Mouse (Mus musculus): ENCODE measurements around the gene Pxn. TPM values are rescaled to one million over a fixed set of nuclear protein-coding genes. Genes with fewer than 3 reads are reported as not detected.

Pxn gene
- 10 to 100 TPM; 34.1 to 42.2 TPM for total RNA-seq (2021)
- long read RNA-seq, experiment 1, transcript Pxn-202 (12 exons, 2,667 nt), result minor isoform, 14 of 73 reads
- long read RNA-seq, experiment 1, transcript Pxn-201 (11 exons, 3,706 nt), result major isoform, 48 of 73 reads
- long read RNA-seq, experiment 1, partial matches to known transcripts, result 5 of 73 reads
- long read RNA-seq, experiment 1, other reads (novel, unspliced or antisense), result 6 of 73 reads
- long read RNA-seq, experiment 2, transcript Pxn-201 (11 exons, 3,706 nt), result major isoform, 7 of 34 reads
- long read RNA-seq, experiment 2, transcript Pxn-202 (12 exons, 2,667 nt), result minor isoform, 5 of 34 reads
- long read RNA-seq, experiment 2, partial matches to known transcripts, result 21 of 34 reads
- long read RNA-seq, experiment 2, other reads (novel, unspliced or antisense), result 0 of 34 reads

- peak; percentile 99 for DNase-seq (ENCODE audit: low spot score in 2 of 2)
These were observed at the start of gene Pxn for GRCm38 (mm10) chr5:115506454-115507201. Pxn (plus strand) TSS chr5:115506676.

- DNase-seq (ENCODE audit: low spot score in 2 of 2), result no peak
These were observed 47.6 kb upstream of the Pxn start for GRCm38 (mm10) chr5:115458918-115459317.

- no peak for DNase-seq (ENCODE audit: low spot score in 2 of 2)
These were observed 41.9 kb upstream of the Pxn start for GRCm38 (mm10) chr5:115464408-115465115.

- DNase-seq (ENCODE audit: low spot score in 2 of 2), result no peak
These were observed 40.6 kb upstream of the Pxn start, which contains the start of gene Pla2g1b for GRCm38 (mm10) chr5:115465642-115466420. Pla2g1b (plus strand) TSS chr5:115466262.

- no peak for DNase-seq (ENCODE audit: low spot score in 2 of 2)
These were observed 36.7 kb upstream of the Pxn start for GRCm38 (mm10) chr5:115469791-115470190.

GRCm38 (mm10) chr5:115470766-115471531 is 35.5 kb upstream of the Pxn start:
- DNase-seq (ENCODE audit: low spot score in 2 of 2), result peak; percentile 59 to 66

GRCm38 (mm10) chr5:115473191-115473590 is 33.3 kb upstream of the Pxn start:
- no peak for DNase-seq (ENCODE audit: low spot score in 2 of 2)

- DNase-seq (ENCODE audit: low spot score in 2 of 2), result peak in 1 of 2 experiments; percentile 59
These were observed 32.2 kb upstream of the Pxn start for GRCm38 (mm10) chr5:115474174-115474828.

GRCm38 (mm10) chr5:115475337-115476106 is 31.0 kb upstream of the Pxn start:
- no peak for DNase-seq (ENCODE audit: low spot score in 2 of 2)

GRCm38 (mm10) chr5:115476107-115476727 is 30.3 kb upstream of the Pxn start:
- no peak for DNase-seq (ENCODE audit: low spot score in 2 of 2)

- no peak for DNase-seq (ENCODE audit: low spot score in 2 of 2)
These were observed 26.9 kb upstream of the Pxn start for GRCm38 (mm10) chr5:115479561-115479960.

- DNase-seq (ENCODE audit: low spot score in 2 of 2), result peak in 1 of 2 experiments; percentile 17
These were observed 26.4 kb upstream of the Pxn start for GRCm38 (mm10) chr5:115480101-115480500.

- DNase-seq (ENCODE audit: low spot score in 2 of 2), result no peak
These were observed 23.8 kb upstream of the Pxn start for GRCm38 (mm10) chr5:115482390-115483265.

- DNase-seq (ENCODE audit: low spot score in 2 of 2), result no peak
These were observed 23.1 kb upstream of the Pxn start for GRCm38 (mm10) chr5:115483385-115483784.

- DNase-seq (ENCODE audit: low spot score in 2 of 2), result peak; percentile 58 to 65
These were observed 22.2 kb upstream of the Pxn start, which contains the start of gene Sirt4 for GRCm38 (mm10) chr5:115483947-115484920. Sirt4 (minus strand) TSS chr5:115484725.

- DNase-seq (ENCODE audit: low spot score in 2 of 2), result no peak
These were observed 21.5 kb upstream of the Pxn start for GRCm38 (mm10) chr5:115484996-115485395.
